In genomic region chr2:165319503-165319902, GRCm38 (mm10) we compare ENCODE assay signal across 11 mouse cellular contexts. TPM values are rescaled to one million over a fixed set of nuclear protein-coding genes. Genes with fewer than 3 reads are reported as not detected.
DNase-seq lines count a peak whose midpoint lies in the region; ATAC-seq and TF ChIP-seq lines count a peak whose summit lies in the region.
"Had no signal": no experiment of that assay in that cellular context is flagged by ENCODE, and none has a peak within 500 bp of the region (broad histone marks: within the 10 kb centered on the region; RNA-seq: fewer than 3 reads in every experiment).

No protein-coding gene starts in this region.

- H3K4me1 ChIP-seq in hindbrain, postnatal 0 days (ENCODE audit: insufficient read depth, low read length), result peaks cover 52% of the 10 kb centered on the region
- peaks cover 51% of the 10 kb centered on the region for H3K4me1 ChIP-seq in hindbrain, embryonic 14.5 days (replicated peaks; ENCODE audit: control insufficient read depth, insufficient read depth, low read length)
- peaks cover 45% of the 10 kb centered on the region for H3K4me1 ChIP-seq in intestine, postnatal 0 days (replicated peaks; ENCODE audit: control insufficient read depth, insufficient read depth, low read length)

- no peak for DNase-seq in hindbrain, postnatal 0 days (ENCODE audit: low spot score)
- no peak for DNase-seq in hindbrain, embryonic 14.5 days (ENCODE audit: low spot score)
- DNase-seq in retina, postnatal 1 day, result peak; percentile 30
- no peak for DNase-seq in retina, embryonic 14.5 days (ENCODE audit: low spot score)
- no peak for DNase-seq in adrenal gland, postnatal 14 days
- no peak for DNase-seq in testis, postnatal 10 days (ENCODE audit: low spot score)
- DNase-seq: kidney, adult 18-20 months; layer of hippocampus, postnatal 36 days had no signal

- no peaks in the 10 kb centered on the region for H3K27me3 ChIP-seq in hindbrain, postnatal 0 days (ENCODE audit: insufficient read depth, low read length)
- no peaks in the 10 kb centered on the region for H3K27me3 ChIP-seq in hindbrain, embryonic 14.5 days (ENCODE audit: control insufficient read depth, insufficient read depth, low read length)
- no peaks in the 10 kb centered on the region for H3K27me3 ChIP-seq in intestine, postnatal 0 days (replicated peaks; ENCODE audit: control insufficient read depth, insufficient read depth, low read length)

- 69% methylated on average over 4 of the region's 4 CpGs for WGBS in hindbrain, postnatal 0 days
- 82% methylated on average over 4 of the region's 4 CpGs for WGBS in hindbrain, embryonic 14.5 days
- WGBS in intestine, postnatal 0 days, result 26% methylated on average over 4 of the region's 4 CpGs

- no peak overlapping the region for H3K4me3 ChIP-seq in hindbrain, postnatal 0 days (ENCODE audit: low read length)
- H3K4me3 ChIP-seq in hindbrain, embryonic 14.5 days (replicated peaks; ENCODE audit: low read length), result no peak overlapping the region
- no peak overlapping the region for H3K4me3 ChIP-seq in intestine, postnatal 0 days (ENCODE audit: low read depth, low read length)
- H3K4me3 ChIP-seq: erythroblast, embryonic 14.5 days had no signal

- ATAC-seq in hindbrain, postnatal 0 days, result no peak
- no peak for ATAC-seq in hindbrain, embryonic 14.5 days (ENCODE audit: low FRiP score)
- peak; percentile 44 for ATAC-seq in intestine, postnatal 0 days

- peak overlapping the region; percentile 17; the same call in 1 of the 2 replicates for H3K27ac ChIP-seq in hindbrain, postnatal 0 days
- no peak overlapping the region for H3K27ac ChIP-seq in hindbrain, embryonic 14.5 days
- H3K27ac ChIP-seq in intestine, postnatal 0 days (ENCODE audit: low read depth, low read length), result peak overlapping the region; percentile 78
- H3K27ac ChIP-seq: liver, embryonic 14.5 days had no signal

- H3K9me3 ChIP-seq in hindbrain, postnatal 0 days (ENCODE audit: low read length), result no peaks in the 10 kb centered on the region
- H3K9me3 ChIP-seq in hindbrain, embryonic 14.5 days (ENCODE audit: control insufficient read depth, low read length), result no peaks in the 10 kb centered on the region
- no peaks in the 10 kb centered on the region for H3K9me3 ChIP-seq in intestine, postnatal 0 days (ENCODE audit: control insufficient read depth)

- H3K4me2 ChIP-seq in hindbrain, postnatal 0 days (ENCODE audit: low read depth, low read length), result no peak overlapping the region
- no peak overlapping the region for H3K4me2 ChIP-seq in hindbrain, embryonic 14.5 days (replicated peaks)
- no peak overlapping the region for H3K4me2 ChIP-seq in intestine, postnatal 0 days (replicated peaks; ENCODE audit: low read depth)

- H3K36me3 ChIP-seq in hindbrain, postnatal 0 days (ENCODE audit: insufficient read depth, low read length), result peaks cover 12% of the 10 kb centered on the region
- peaks cover 15% of the 10 kb centered on the region for H3K36me3 ChIP-seq in hindbrain, embryonic 14.5 days (replicated peaks; ENCODE audit: control insufficient read depth, insufficient read depth)
- peaks cover 20% of the 10 kb centered on the region for H3K36me3 ChIP-seq in intestine, postnatal 0 days (ENCODE audit: control insufficient read depth, insufficient read depth)

- no peak for TF ChIP-seq CTCF in hindbrain, postnatal 0 days (IDR thresholded peaks at IDR 0.05; ENCODE audit: low read depth)
- TF ChIP-seq CTCF in intestine, postnatal 0 days (IDR thresholded peaks at IDR 0.05; ENCODE audit: low read depth), result 0 out of 2 replicates have a peak, but pooled peaks have one; percentile 3

- no peak overlapping the region for H3K9ac ChIP-seq in hindbrain, postnatal 0 days (replicated peaks; ENCODE audit: low read length)
- H3K9ac ChIP-seq in hindbrain, embryonic 14.5 days, result no peak overlapping the region
- H3K9ac ChIP-seq in intestine, postnatal 0 days (ENCODE audit: low read depth, low read length), result no peak overlapping the region
- H3K9ac ChIP-seq: liver, embryonic 14.5 days had no signal

RNA-seq across cellular contexts. Expression of gene Elmo2, which starts 6.8 kb away (rescaled TPM):
- total RNA-seq in hindbrain, postnatal 0 days (2014; rRNA removed), result 99.4 and 105 TPM in 2 replicates
- 68.9 and 71.8 TPM in 2 replicates for polyA plus RNA-seq in hindbrain, postnatal 0 days (2015; fragmentation: Nextera tagmentation; extraction: Ambion mirVana)
- polyA plus RNA-seq in hindbrain, embryonic 14.5 days (2014; fragmentation: Nextera tagmentation; extraction: Ambion mirVana), result 99.7 and 100 TPM in 2 replicates
- polyA plus RNA-seq in intestine, postnatal 0 days (2015; fragmentation: Nextera tagmentation; extraction: Ambion mirVana), result 62.2 and 63.6 TPM in 2 replicates
- total RNA-seq in adrenal gland, postnatal 14 days (2021), result 26.2 and 27.8 TPM in 2 replicates

RNA-seq across cellular contexts. Expression of gene Slc35c2, which starts 31.8 kb away (rescaled TPM):
- total RNA-seq in hindbrain, postnatal 0 days (2014; rRNA removed), result 97.1 and 120 TPM in 2 replicates
- polyA plus RNA-seq in hindbrain, postnatal 0 days (2015; fragmentation: Nextera tagmentation; extraction: Ambion mirVana), result 65.7 and 68.1 TPM in 2 replicates
- 60.1 and 60.8 TPM in 2 replicates for polyA plus RNA-seq in hindbrain, embryonic 14.5 days (2014; fragmentation: Nextera tagmentation; extraction: Ambion mirVana)
- 199 and 209 TPM in 2 replicates for polyA plus RNA-seq in intestine, postnatal 0 days (2015; fragmentation: Nextera tagmentation; extraction: Ambion mirVana)
- total RNA-seq in adrenal gland, postnatal 14 days (2021), result 32.8 and 36.4 TPM in 2 replicates

RNA-seq across cellular contexts. Expression of gene Zfp663, which starts 49.0 kb away (rescaled TPM):
- 0.47 and 3.8 TPM in 2 replicates for total RNA-seq in hindbrain, postnatal 0 days (2014; rRNA removed)
- 2.2 and 2.3 TPM in 2 replicates for polyA plus RNA-seq in hindbrain, postnatal 0 days (2015; fragmentation: Nextera tagmentation; extraction: Ambion mirVana)
- 6.2 and 6.3 TPM in 2 replicates for polyA plus RNA-seq in hindbrain, embryonic 14.5 days (2014; fragmentation: Nextera tagmentation; extraction: Ambion mirVana)
- polyA plus RNA-seq in intestine, postnatal 0 days (2015; fragmentation: Nextera tagmentation; extraction: Ambion mirVana), result 0.23 and 0.44 TPM in 2 replicates
- total RNA-seq in adrenal gland, postnatal 14 days (2021), result not detected in 2 replicates
- polyA plus RNA-seq: erythroblast, embryonic 14.5 days had no signal
